Mouse (Mus musculus) lung, postnatal 36 days (tissue): ENCODE measurements at regions not wholly inside any gene's neighbourhood (a gene's known extent, or its start where the extent isn't known, plus 50 kb on each side); places are given as distances from the start of the nearest gene placed in this dataset.

Source experiments
- DNase-seq: peaks from one replicate; pipeline ENCODE4 v3.0.0; 2022; ENCODE audit warnings: mixed read lengths

DNA sequence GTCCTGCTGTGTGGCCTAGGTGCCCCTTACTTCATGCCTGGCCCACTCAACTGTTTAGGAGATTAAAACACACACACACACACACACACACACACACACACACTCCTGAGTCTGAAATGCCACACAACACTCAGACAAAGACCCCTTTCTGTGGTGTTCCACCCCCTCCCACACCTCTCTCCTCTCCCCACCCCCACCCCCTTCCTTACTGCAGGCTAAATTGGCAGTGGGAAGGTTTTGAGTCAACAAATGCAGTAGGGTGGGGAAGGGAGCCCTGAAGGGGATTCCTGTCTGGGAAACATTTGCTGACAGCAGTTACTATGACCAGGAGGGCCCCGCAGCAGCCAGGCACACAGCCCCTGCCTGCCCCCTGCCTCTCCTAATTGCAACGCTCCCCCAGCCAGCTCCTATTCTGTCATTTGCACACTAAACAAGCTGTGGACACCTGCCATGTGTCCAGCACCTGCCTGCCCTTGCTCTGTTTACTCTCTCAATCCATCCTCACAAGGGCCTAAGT is 69.5 kb downstream of the Ephb3 start:
- no peak for DNase-seq

DNA sequence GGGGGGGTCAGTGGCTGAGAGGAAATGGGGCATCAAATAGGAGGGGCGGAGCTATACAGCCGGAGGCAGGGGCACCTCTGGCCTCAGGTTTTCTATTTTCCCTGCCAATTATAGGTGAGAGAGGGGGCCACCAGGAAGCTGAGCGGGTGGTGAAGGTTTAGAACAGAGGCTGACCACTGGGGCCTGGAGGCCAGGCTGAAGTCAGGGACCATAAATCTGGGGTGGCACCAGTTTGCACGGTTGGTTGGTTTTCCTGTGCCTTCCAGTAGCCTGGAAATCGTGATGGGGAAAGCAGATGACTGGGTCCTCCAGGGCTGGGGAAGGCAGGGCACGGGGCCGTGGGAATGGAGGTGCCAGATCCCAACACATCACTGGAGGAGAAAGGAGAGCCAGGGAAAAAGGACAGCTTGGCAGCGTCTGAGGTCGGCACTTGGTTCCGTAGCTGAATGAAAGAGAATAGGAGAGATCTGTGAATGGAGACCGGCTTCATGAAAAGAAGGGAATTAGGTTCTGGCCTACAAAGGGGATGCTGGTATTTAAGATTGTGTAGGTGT is 73.3 kb downstream of the Ephb3 start:
- DNase-seq = no peak

DNA sequence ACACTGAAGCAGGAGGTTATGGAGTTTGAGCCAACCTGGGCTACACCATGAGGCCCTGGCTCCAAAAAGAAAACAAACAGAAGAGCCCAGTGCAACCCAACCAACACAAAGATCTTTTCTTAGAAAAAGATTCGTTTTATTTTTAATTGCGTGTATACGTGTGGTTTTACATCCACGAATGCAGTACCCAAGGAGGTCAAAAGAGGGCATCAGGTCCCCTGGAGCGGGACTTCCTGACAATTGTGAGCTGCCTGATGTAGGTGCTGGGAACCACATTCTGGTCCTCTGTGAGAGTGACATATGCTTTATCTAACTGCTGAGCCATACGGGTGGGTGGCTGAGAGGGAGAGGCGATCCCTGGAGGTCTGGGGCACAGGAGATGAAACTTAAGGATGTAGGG is 73.8 kb downstream of the Ephb3 start:
- no peak for DNase-seq

DNA sequence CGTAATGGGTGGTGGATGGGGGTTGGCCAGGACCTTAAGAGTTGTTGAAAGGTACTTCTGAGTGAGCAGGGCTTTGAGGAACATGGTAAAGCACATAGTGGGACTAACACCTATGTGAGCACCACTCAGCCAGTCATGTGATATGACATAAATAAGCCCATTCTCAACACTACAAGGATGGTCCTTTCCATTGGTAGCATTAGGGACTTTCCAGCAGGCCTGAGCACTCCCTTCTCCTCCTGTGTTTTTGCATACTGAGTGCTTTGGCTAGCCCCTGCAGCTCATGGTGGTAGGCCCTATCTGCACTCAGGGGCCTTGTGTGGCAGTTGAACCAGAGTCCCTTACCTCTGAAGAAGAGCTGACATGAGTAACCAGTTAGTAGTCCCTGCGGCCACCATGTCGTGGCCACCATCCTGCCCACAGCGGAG is 75.7 kb downstream of the Ephb3 start:
- peak; percentile 42 for DNase-seq

DNA sequence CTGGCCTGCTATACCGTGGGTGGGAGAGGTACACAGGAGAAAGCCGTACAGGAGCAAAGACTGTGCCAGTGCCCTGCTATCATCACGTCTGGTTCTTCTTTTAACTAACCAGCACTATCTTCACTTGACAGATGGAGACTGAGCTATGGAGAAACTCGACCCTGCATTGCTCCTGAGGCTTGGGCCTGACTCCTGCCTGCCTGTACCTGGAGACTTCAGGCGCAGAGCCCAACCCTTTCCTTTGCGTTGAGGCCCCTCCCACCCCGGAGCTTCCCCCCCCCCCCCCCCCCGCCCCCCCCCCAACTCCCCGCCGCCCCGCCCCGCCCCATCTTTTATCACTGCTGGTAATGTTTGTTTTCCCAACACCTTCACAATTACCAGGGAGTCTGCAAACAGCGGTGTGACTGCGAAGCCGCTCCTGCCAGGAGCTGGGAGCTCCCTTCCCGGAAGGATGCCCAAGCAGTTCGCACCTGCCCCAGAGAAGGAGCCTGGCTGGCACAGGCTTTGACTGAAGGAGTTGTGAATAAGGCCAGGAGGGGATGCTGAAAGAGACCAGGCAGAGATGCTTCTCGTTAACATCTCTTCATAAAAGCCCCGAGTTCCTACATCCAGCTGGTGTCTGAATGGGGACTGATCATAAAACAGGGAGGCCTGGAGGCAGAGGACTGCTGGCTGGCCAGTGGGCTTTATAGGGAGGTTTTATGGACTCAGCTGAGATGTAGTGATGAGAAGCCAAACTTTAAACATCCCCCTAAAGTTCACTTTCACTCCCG is 77.6 kb downstream of the Ephb3 start:
- DNase-seq = no peak

DNA sequence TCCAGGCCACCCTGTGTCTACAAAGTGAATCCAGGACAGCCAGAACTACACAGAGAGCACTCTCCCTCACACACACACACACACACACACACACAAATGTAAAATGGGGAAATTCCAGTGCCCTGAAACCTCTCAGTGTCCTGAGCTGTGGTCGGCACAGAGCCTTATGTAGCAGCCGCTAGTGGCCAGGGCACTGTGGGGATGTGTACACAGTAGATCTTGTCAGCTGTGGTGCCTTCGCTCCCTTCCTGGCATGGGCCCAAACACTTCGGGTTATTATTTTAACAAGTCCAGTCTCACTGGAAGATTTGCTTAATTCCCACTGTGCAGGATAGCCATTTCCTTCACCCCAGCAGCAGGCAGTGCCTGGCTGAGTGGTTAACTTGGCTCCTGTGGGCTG is 81.5 kb downstream of the Ephb3 start:
- peak; percentile 48 for DNase-seq

DNA sequence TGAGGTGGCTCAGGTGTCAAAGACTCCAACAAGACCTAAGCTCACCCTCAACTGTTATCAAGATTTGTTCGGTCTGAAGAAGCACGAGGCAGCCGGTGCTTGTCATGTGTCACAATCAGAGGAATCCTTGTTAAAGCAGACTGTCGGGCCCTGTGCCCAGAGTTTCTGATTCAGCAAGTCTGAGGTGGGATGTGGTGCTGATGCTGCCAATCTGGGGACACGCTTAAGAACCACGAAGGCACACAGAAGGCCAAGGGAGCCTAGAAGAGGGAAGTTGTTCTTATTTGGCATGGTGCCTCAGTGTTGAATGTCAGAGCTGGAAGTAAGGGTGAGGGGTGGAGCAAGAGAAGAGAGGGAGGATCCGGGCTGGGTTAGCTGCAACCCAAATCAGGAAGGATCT is 85.0 kb downstream of the Ephb3 start:
- peak; percentile 89 for DNase-seq

DNA sequence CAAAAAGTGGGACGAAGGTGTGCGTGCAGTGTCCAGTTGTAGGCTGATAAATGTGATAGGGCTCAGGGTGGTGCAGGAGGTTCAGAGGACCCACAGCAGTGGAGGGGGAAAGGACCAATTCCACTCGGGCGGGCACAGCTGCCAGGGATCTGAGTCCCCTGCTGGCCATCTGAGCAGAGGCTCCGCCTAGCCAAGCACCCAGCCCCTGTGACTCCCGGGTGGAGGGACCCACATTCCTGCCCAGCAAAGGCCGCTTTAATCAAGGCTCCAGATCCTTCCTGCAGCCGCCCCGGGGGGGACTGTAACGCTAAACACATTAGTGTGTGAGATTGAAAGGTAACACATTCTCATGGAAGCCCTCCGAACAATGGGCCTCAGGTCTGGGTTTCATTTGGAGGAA is 88.5 kb downstream of the Ephb3 start:
- no peak for DNase-seq

DNA sequence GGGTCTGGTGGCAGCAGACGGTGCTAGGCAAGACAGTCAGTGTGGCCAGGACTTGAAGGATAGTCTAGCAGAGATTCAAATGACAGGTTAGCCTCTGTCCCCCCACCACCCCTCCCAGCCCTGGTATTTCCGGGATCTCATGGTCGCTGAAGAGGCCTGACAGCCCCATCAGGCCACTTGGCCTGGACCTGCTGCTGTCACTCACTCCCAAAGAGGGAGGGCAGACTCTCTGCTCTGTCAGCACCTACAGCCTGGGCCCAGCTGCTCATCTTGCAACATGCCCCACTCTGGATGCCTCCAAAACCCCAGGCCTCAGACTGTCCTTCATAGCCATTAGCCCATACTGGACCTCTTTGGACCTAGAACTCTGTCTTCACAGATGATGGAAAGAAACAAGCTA is 89.0 kb downstream of the Ephb3 start:
- peak; percentile 47 for DNase-seq

DNA sequence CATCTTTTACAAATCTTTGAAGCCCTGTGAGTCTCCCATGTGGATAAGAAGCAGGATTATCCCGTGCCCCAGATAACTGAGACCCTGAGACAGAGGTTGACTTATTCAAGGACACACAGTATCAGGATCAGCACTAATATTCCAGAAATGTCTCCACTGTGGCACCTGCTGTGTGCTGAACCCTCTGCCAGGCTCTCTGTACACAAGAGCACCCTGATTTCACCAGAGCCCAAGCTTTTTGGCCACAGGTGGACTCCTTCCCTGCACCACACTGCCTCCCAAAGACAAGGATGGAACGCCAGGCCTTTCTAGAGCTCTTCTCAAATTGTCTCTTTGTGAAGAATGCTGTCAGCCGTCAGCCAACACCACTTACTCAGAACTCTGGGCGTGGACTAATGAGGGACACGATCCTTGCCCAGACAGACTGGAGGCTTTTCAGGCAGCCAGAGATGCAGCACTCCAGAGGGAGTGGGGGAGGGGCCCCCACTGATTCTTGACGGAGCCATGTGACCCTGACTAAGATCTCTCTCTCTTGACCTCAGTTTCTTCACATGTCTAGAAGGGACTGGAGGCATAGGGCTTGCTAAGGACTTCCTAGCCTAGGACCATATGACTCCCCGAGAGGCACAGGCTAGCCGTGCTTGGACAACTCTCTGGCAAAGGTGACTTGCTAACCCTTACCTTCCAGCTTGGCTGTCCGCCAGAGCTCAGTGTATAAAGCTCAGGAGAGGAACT is 90.3 kb downstream of the Ephb3 start:
- peak; percentile 88 for DNase-seq

DNA sequence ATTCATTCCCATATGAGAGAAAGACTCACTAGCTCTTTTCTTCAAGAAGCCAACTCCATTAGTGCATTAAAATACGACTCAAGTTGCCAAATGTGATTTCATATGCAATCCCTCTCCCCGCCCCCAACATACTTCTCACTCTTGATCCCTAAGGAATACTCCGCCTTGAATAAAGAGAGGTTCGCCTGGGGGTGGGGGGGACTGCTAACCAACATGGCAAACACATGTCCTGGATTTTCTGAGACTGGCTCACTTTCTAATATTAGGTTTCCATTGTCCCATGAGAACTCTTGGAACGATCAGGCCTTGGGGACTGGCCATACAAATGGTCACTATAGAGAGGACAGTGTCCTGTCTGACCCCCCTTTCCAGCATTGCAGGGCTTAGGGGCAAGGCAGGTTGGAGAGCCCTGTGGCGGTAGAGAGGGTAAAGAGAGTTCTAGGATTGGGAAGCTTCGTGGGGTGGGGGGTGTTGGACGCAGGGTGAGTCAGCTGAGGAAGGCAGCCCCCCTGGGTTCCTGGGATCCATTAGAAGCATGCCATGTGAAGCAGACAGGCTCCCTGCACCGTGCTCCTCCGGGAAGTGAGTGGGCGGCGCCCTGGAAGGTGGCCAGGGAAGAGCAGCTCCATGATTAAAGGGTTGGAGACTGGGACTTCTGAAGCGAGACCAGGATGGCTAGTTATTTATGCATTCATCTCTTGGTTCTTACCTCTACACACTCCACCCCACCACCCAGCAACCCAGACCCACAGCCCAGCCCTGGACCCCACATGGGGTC is 91.6 kb downstream of the Ephb3 start:
- no peak for DNase-seq

DNA sequence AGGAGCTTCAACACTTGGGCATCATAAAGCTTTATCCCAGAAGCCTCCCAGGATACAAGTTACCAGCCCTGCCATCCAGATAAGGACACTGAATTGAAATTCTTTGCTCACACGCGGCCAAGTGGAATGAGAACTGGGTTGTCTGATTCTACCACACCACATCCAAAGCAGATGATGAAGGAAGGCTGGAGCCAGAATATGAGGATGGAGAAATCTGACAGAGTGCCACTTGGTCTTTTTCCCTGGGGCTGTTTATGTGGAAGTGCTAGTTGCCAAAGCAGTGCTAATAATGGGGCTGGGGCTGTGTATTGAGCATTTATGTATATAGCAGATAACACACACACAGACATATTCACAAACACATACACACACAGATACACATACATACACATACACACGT is 92.2 kb downstream of the Ephb3 start:
- peak; percentile 40 for DNase-seq

DNA sequence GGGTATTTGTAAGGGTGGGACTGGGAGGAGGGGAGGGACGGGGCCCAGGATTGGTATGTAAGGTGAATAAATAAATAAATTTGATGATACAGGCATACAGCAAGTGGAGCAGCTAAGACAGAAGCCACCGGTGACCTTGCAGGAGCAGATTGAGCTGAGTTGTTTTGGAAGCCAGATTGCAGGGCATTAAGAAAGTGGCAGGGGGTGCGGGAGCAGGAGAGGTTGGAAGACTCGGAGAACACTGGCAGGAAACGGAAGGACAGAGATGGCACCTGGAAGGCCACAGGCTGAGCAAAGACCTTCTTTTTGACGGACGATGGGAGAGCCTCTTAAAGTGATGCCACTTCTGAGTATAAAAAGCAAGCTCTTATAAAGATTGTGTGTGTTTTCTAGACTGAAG is 94.3 kb downstream of the Ephb3 start:
- no peak for DNase-seq

DNA sequence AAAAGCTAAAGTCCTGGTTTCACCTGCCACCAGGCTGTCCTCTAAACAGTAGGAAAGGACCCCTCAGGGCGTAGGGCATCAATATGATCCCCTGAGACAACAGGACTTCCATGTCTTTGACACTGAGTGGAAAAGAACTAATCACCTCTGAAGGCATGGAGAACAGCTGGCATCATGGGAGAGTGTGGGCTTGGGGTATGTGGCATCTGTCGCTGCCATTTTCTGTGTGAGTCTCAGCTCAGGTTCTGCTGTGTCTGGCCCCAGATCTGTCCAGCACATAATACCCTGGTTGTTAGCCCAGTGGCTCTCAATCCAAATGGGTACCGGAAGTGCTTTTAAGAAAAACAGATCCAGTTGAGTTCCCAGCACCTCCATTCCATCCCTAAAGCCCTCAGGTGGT is 101.3 kb downstream of the Ephb3 start:
- no peak for DNase-seq

DNA sequence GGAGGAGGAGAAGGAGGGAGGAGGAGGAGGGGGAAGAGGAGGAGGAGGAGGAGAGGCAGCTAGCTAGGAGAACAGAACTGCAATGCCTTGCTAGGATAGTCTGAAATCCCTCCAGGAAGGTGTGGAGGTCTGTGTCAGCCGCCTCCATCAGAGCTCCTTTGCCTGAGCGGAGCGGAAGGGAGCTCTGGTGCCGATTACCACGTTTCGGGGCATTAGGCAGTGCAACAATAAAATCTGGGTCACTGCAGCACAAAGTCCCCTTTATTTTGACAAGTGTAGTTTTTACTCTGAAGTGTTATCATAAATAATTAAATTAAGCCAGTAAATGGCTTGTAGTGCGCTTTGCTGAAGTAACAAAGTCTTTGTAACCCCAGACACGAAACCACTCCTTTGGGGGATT is 104.0 kb downstream of the Ephb3 start:
- no peak for DNase-seq

DNA sequence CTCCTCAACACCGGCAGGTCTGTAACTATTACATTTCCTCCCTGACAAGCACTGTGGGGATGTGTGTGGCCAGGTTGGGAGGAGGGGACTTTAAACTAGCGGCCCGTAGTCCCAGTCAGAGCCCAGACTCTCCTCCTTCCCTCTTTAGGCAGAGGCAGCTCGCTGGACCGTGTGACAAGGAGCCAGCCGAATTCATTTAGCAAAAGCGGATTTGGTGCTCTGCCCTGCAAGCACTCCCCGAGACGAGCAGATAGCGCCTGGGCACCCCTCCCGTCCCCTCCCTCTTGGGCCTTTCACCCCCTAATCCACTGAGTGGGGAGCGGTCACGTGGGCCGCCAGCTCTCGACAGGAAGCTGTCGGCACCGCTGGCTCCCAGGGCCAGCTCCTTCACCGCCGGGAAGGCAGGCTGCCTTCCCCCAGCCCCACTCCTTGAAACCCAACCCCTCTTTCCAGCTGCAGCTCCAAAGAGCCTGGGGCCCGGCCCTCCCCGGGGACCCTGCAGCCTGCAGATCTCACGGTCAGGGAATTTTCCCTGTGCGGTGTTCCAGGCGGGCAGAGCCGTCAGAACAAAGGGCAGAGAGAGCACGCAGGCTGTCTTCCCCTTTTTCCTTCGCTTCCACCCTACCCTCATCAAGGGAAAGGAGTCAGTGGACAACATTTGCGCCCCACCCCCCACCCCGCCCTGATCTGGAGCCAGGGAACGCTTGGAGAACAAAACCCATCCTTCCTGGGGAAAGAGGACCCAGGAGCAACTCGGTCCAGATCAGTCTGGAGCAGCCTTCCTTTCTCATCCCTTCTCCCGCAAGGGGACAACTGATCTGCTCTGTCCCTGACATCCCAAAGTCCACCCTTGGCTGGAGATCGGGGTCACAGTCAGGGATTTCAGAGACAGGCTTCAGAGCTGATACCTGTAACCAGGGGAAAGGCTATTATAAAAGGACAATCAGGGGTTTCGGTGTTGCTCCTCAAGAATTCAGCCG is 106.4 kb downstream of the Ephb3 start:
- DNase-seq = peak; percentile 69

DNA sequence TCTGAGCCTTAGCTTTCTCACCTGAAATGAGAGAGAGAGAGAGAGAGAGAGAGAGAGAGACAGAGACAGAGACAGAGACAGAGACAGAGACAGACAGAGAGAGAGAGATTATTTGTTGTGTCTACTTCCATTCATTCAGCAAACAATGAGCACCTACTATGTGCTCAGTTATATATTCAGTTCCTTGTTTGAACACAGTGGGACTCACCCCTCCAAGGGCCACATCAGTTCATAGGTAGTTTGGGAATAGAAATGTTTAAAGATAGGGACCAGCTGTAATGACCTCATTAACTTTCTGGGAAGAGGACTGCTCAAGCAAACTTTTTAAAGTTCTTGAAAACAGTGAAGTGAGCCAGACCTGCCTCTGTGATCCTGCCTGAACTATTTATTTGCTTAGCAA is 107.2 kb downstream of the Ephb3 start:
- DNase-seq = no peak

DNA sequence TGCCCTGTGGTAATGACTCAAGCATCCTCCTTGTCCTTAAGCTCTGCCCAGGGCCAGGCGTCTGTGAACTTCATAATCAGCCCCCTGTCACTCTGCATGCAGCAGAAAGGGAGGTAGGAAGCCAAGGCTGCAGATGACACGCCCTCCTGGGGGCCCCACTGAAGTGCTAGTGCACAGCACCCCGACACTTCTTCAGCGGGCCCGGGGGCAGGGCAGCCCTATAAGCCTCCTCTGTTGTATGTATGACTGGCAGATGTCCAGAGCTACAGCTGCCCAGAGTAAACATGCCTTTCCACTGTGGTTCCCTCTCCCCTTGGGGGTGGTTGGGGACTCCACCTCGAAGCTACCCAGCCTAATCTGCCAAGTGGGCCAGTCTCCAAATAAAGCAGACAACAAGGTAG is 107.2 kb upstream of the Vps8 start:
- DNase-seq = no peak

DNA sequence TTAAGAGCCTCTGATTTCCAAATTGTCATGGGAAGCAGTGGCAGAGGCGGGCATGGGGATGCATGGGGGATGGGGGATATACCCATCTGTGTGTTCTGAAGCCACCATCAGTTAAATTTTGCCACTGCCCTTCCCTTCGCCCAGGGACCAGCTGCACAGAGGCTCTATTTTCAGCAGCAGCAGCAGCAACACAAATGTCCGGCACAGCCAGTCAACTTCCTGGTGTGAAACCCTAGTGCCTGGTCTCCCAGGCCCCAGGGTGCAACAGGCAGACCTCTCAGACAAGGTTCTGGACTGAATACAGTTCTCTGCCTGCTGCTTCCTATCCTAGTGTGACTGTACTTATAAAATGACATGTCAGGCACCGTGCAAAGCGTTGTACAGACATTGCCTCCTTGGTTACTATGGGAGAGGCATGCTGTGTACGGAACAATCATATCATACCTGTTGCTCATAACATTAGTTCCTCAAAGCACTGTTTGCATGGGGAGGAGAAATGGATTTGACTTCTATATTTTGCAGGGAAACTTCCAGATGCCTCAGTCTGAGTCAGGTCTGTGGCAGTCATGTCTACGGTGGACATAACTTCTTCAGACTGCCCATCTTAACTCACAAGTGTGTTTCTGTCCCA is 104.8 kb upstream of the Vps8 start:
- no peak for DNase-seq

DNA sequence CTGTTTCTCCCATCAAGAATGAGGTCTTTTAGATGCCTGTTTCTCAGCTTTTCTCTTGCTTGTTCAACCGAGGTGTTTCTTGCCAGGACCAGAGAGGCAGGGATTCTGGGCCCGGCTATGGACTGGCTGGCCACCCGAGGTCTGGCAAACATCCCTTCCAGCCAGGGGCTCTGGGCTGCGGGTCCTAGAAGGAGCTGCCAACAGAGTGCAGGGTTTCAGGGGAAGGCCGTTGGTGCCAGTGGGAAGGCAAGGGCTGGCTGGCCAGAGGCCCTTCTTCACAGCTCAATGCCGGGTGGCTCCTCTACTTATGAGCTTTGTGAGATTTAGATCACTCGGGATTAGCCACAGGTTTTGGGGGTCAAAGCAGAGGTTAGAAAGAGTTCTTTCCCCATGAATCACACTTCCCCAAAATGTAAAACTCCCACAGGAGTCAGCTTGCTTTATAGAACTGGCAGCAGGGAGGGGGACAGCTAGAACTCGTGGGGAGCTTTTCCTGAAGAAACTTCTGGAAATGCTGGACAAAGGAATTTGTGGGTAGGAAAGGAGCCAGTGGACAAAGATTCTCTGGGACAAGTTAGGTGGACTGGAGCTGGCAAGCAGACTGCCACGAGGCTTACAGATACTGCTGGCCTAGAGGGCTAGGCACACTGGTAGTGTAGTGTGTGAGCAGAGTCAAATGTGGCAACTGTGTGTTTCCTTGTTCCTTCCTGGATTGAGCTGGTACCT is 104.1 kb upstream of the Vps8 start:
- no peak for DNase-seq

DNA sequence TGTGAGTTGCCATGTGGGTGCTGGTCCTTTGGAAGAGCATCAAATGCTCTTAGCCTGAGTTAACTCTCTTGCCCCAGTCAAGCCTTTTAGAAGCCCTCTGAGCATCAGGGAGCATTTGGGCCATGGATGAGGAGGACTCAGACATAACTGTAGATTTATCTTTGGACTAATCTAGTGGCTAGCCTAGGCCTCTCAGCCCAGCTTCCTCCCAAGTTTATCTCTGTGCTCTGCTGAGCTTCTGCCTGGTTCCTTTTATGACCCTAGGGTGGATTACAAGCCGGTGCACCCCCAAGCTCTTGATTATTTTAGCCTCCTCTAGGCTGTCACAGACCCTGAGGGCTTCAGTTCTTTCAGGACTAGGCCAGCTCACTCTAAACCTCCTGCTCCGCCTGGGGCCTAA is 102.6 kb upstream of the Vps8 start:
- no peak for DNase-seq
